Mouse (Mus musculus): ENCODE measurements around the gene Map3k21. TPM values are rescaled to one million over a fixed set of nuclear protein-coding genes. Genes with fewer than 3 reads are reported as not detected.

Gene Map3k21
- total and polyA plus RNA-seq, 3 experiments, result not detected

GRCm38 (mm10) chr8:125889920-125890319 lies 20.3 kb upstream of the Map3k21 start:
- H3K4me2 ChIP-seq (ENCODE audit: insufficient read depth, low read depth, poor library complexity, severe bottlenecking), result no peak overlapping the region
- peaks cover 5% of the 10 kb centered on the region for H3K9me3 ChIP-seq (replicated peaks; ENCODE audit: low read length)

DNA sequence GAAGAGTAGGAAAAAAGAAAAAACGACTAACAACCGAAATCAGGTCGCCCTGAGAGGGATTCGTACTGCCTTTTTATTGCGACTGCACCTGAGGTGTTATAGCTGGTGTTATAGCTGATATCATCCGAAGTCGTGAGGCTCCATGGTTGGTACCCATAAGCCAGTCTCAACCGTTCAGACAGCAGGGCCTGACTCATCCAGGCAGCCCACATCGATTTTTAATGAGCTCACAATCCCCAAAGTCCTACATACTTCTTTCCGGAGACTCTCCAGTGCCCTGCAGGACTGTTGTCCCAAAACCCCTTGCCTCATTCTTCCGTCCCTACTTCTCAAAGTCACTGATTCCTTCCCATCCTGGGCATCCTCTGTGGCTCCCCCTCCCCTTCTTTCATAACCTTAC lies 12.9 kb upstream of the Map3k21 start:
- Histone ChIP-seq H3K4me2 (ENCODE audit: insufficient read depth, low read depth, poor library complexity, severe bottlenecking) (no peak overlapping the region), H3K4me3 (replicated peaks in 1 of 3; ENCODE audit: low read depth in 2 of 3, low read length in 2 of 3, poor library complexity in 1 of 3) (no peak overlapping the region), H3K9me3 (replicated peaks; ENCODE audit: low read length) (no peaks in the 10 kb centered on the region), H3K27ac (ENCODE audit: insufficient read depth, low read depth) (no peak overlapping the region), H3K27me3 (replicated peaks) (peaks cover 50% of the 10 kb centered on the region), H3K4me1 (ENCODE audit: control insufficient read depth in 1 of 2, insufficient read depth in 2 of 2) (no peaks in the 10 kb centered on the region), H3K9ac (ENCODE audit: insufficient read depth, low read depth) (no peak overlapping the region), H3K79me2 (replicated peaks; ENCODE audit: control insufficient read depth, extremely low read depth, insufficient read depth, poor library complexity, severe bottlenecking) (no peaks in the 10 kb centered on the region), H3K36me3 (replicated peaks in 1 of 2; ENCODE audit: control insufficient read depth in 1 of 2, insufficient read depth in 1 of 2, low read length in 1 of 2) (no peaks in the 10 kb centered on the region)
- TF ChIP-seq BHLHE40 (IDR thresholded peaks at IDR 0.05; ENCODE audit: low read depth, low read length) (no peak), ZNF384 (IDR thresholded peaks at IDR 0.05; ENCODE audit: low read depth, low read length) (no peak), PAX5 (IDR thresholded peaks at IDR 0.05; ENCODE audit: low read length) (no peak), USF2 (conservative IDR thresholded peaks at IDR 0.05; ENCODE audit: low read depth, low read length) (no peak), ELF1 (IDR thresholded peaks at IDR 0.05; ENCODE audit: low read depth, low read length) (no peak), CHD2 (IDR thresholded peaks at IDR 0.05; ENCODE audit: low read length) (no peak), HCFC1 (IDR thresholded peaks at IDR 0.05; ENCODE audit: low read depth, low read length) (no peak)
- in situ Hi-C loops (cut with MboI; ENCODE audit: low pct_ligation_motif_present, low pct_unique_long_range_greater_than_20kb, low sequenced_read_pairs), result no loop called here
- DNase-seq (ENCODE audit: extremely low read depth), result no peak
- dilution Hi-C loops (cut with MboI; ENCODE audit: extremely low pct_ligation_motif_present, extremely low pct_unique_long_range_greater_than_20kb, low sequenced_read_pairs), result no loop called here

More at GRCm38 (mm10) chr8:125889920-125890319, 20.3 kb upstream of the Map3k21 start:
- dilution Hi-C loops (cut with MboI; ENCODE audit: extremely low pct_ligation_motif_present, extremely low pct_unique_long_range_greater_than_20kb, low sequenced_read_pairs) (no loop called here), in situ Hi-C loops (cut with MboI; ENCODE audit: low pct_ligation_motif_present, low pct_unique_long_range_greater_than_20kb, low sequenced_read_pairs) (no loop called here)
- DNase-seq (ENCODE audit: extremely low read depth), result no peak
- H3K36me3 ChIP-seq (replicated peaks in 1 of 2; ENCODE audit: control insufficient read depth in 1 of 2, insufficient read depth in 1 of 2, low read length in 1 of 2), result no peaks in the 10 kb centered on the region
- no peak overlapping the region for H3K27ac ChIP-seq (ENCODE audit: insufficient read depth, low read depth)
- no peak overlapping the region for H3K9ac ChIP-seq (ENCODE audit: insufficient read depth, low read depth)
- H3K4me3 ChIP-seq (replicated peaks in 1 of 3; ENCODE audit: low read depth in 2 of 3, low read length in 2 of 3, poor library complexity in 1 of 3), result no peak overlapping the region
- H3K27me3 ChIP-seq (replicated peaks), result peaks cover 46% of the 10 kb centered on the region
- H3K4me1 ChIP-seq (ENCODE audit: control insufficient read depth in 1 of 2, insufficient read depth in 2 of 2), result no peaks in the 10 kb centered on the region
- H3K79me2 ChIP-seq (replicated peaks; ENCODE audit: control insufficient read depth, extremely low read depth, insufficient read depth, poor library complexity, severe bottlenecking), result no peaks in the 10 kb centered on the region
- TF ChIP-seq RCOR1 (conservative IDR thresholded peaks at IDR 0.05; ENCODE audit: low read depth, low read length) (no peak), EP300 (IDR thresholded peaks at IDR 0.05; ENCODE audit: low read length) (no peak)

DNA sequence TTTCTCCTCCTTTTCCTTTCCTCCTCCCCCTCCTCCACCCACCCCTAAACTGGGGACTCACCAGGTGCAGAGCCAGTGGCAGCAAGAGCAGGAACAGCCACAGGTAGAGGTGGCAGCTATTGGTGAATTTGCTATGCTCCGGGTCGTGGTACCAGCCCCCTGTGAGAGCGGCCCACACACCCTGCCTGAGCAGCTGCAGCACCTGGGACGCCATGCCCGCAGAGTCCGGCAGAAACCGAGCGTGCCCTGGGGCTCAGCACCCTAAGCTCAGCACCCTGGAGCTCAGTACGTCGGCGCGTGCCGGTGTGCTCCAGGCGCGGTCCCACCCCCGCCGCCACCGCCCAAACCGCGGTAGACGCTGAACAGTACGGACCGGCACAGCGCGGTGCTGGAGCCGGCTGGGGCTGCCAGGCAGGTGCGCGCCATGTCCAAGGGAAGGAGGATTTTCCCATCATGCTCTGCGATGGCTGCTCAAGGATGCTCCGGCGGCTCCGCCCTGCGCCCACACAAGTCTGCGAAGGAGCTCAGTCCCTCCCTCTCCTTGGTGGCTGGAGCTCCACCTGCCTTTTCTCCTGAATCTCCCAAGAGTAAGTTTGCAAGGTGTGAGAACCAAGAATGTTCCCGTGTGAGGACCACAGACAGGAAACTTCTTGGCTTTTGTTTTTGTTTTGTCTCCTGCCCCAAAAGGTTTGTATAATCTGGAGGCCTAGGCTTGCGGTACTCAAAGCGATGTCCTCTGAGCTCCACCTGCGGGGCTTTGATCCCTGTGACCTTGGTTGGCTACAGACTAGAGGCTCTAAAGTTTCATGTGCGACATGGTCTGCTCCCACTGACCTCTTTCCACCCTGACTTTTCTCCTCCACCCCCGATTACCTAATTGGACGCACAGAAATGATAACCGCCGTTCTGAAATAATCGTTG lies 12.1 kb upstream of the Map3k21 start, which contains the start of gene Pcnx2:
Gene Pcnx2 (minus strand): TSS at position 450 of the 921 bp plus-strand sequence.
- no peak within 1 kb of the TSS for H3K4me3 ChIP-seq (replicated peaks in 1 of 3; ENCODE audit: low read depth in 2 of 3, low read length in 2 of 3, poor library complexity in 1 of 3)
- no peak within 1 kb of the TSS for H3K4me2 ChIP-seq (ENCODE audit: insufficient read depth, low read depth, poor library complexity, severe bottlenecking)
- no peak for TF ChIP-seq HCFC1 (IDR thresholded peaks at IDR 0.05; ENCODE audit: low read depth, low read length)
- TF ChIP-seq MAZ (IDR thresholded peaks at IDR 0.05; ENCODE audit: low read depth, low read length), result no peak
- no peak for TF ChIP-seq MEF2A (IDR thresholded peaks at IDR 0.05; ENCODE audit: borderline replicate concordance, low read depth, low read length)
- no peak for TF ChIP-seq MYC (IDR thresholded peaks at IDR 0.05; ENCODE audit: low read depth, low read length)
- TF ChIP-seq MAX (IDR thresholded peaks at IDR 0.05; ENCODE audit: low read length), result no peak
- TF ChIP-seq KAT2A (IDR thresholded peaks at IDR 0.05; ENCODE audit: insufficient replicate concordance, low read length), result no peak
- TF ChIP-seq RCOR1 (conservative IDR thresholded peaks at IDR 0.05; ENCODE audit: low read depth, low read length), result no peak
- TF ChIP-seq NRF1 (IDR thresholded peaks at IDR 0.05; ENCODE audit: low read depth, low read length), result no peak
- TF ChIP-seq CTCF (conservative IDR thresholded peaks at IDR 0.05 in 1 of 2, IDR thresholded peaks at IDR 0.05 in 1 of 2; ENCODE audit: low read depth in 2 of 2, low read length in 2 of 2), result no peak
- no peak for TF ChIP-seq TCF12 (IDR thresholded peaks at IDR 0.05; ENCODE audit: low read depth, low read length)
- no peak for TF ChIP-seq SMC3 (IDR thresholded peaks at IDR 0.05; ENCODE audit: low read depth, low read length)
- no peak for TF ChIP-seq ETS1 (conservative IDR thresholded peaks at IDR 0.05; ENCODE audit: low read depth, low read length)
- TF ChIP-seq EP300 (IDR thresholded peaks at IDR 0.05; ENCODE audit: low read length), result no peak
- no peak for TF ChIP-seq TBP (conservative IDR thresholded peaks at IDR 0.05; ENCODE audit: low read depth, low read length)
- H3K79me2 ChIP-seq (replicated peaks; ENCODE audit: control insufficient read depth, extremely low read depth, insufficient read depth, poor library complexity, severe bottlenecking), result no peaks in the 10 kb centered on the region
- peaks cover 55% of the 10 kb centered on the region for H3K27me3 ChIP-seq (replicated peaks)
- dilution Hi-C loops (cut with MboI; ENCODE audit: extremely low pct_ligation_motif_present, extremely low pct_unique_long_range_greater_than_20kb, low sequenced_read_pairs), result no loop called here
- H3K36me3 ChIP-seq (replicated peaks in 1 of 2; ENCODE audit: control insufficient read depth in 1 of 2, insufficient read depth in 1 of 2, low read length in 1 of 2), result no peaks in the 10 kb centered on the region
- DNase-seq (ENCODE audit: extremely low read depth), result no peak
- in situ Hi-C loops (cut with MboI; ENCODE audit: low pct_ligation_motif_present, low pct_unique_long_range_greater_than_20kb, low sequenced_read_pairs), result no loop called here
- no peak within 1 kb of the TSS for H3K9ac ChIP-seq (ENCODE audit: insufficient read depth, low read depth)
- H3K4me1 ChIP-seq (ENCODE audit: control insufficient read depth in 1 of 2, insufficient read depth in 2 of 2), result no peaks in the 10 kb centered on the region
- no peak within 1 kb of the TSS for H3K27ac ChIP-seq (ENCODE audit: insufficient read depth, low read depth)
- no peaks in the 10 kb centered on the region for H3K9me3 ChIP-seq (replicated peaks; ENCODE audit: low read length)
